Mouse (Mus musculus) cerebellum, adult 18-20 months (tissue): ENCODE data around the gene Rad51b.

Source experiments
- DNase-seq, 2 experiments: peaks; one replicate each; pipeline ENCODE4 v3.0.0; 2021

Rad51b gene

DNA sequence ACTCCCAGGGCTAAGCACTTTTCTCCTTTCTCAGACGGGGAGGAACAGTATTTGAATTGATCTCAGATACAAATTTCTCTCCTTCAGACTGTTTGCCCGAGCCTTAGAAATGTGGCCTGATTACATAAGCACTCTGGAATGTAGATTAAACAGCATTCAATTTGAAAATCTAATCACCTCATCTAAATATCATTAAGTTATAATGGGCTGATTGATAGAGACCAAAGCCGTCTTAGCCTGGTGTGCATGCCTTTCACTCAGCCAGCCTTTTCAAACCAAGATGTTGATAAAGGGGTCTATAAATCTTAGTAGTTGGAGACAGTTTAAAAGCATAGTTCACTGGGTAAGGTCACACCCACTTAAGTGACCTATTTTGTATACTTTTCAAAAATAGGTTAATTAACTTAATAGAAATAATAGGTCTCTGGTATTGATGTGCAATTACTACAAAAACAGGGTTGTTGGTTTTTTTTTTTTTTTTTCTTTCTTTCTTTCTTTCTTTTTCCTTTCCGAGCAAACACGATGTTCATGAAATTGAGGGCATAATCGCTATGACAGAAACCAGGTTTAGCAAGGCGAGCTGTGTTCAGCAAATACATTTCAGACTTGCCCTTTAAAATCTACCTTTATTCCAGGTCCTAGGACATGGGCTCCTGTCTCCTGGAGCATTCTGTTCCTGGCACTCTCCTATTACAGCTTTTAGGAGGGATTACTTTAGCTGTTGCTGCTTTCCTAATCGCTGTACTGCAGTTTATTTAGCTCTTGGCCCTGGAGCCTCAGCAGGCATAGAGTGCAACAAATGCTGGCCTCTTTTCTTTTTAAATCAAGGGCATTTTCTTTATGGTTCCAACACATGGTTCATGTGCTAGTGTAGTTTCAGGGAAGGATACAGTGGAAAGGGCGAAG is 238.7 kb downstream of the Rad51b start:
- DNase-seq, result no peak

DNA sequence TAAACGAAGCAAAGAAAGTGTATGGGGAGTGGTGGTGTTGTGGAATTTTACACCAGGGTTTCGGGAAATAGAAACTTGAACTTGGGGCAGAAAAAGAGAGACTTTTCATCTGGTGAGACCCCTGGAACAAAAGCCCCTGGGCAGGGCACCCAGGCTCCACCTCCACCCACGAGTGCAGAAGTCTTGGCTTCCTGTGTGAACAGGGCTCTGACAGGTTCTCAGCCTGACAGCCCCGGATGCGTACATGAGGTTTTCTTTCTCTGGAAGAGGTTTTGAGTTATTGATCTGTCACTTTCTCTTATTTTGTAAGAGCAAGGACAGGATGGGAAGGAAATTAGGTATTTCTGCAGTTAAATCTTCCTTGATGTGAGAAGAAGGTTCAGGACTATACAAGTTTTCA is 243.1 kb downstream of the Rad51b start:
- no peak for DNase-seq

DNA sequence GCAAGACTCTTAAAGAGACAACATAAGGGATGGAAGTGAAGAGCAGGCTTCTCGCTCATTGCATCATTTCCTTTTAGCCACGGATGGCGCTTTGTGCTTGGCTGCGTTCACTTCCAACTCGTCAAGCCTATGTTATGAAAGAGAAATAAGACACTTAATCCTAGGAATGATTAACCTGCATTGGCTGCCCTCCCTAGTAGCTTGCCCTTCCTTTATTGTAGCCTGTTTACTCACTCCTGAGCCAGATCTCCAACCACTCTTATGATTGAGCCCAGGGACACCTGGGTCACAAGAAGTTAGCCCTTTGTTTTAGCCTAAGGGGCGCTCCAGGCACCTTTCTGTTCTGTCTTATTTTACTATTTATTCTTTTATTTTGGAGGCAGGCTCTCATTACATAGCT is 244.5 kb downstream of the Rad51b start:
- DNase-seq, result no peak

DNA sequence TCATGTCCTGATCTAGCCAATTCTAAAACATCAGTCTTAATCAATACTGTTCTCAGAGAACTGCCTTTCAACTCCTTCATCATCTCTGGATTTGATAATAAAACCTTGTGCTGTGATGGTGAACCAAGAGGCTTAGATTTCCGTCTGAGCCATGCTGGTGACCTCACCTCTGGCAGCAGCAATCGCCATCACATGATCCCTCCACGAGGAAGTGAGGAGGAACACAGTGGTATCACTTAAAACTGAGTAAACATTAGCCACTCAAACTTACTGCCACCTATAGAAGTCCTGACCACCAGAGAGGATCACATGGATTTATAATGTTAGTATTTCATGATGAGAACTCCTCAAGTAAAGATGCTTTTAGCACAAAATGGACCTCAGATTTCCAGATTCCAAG is 248.0 kb downstream of the Rad51b start:
- DNase-seq, result no peak

DNA sequence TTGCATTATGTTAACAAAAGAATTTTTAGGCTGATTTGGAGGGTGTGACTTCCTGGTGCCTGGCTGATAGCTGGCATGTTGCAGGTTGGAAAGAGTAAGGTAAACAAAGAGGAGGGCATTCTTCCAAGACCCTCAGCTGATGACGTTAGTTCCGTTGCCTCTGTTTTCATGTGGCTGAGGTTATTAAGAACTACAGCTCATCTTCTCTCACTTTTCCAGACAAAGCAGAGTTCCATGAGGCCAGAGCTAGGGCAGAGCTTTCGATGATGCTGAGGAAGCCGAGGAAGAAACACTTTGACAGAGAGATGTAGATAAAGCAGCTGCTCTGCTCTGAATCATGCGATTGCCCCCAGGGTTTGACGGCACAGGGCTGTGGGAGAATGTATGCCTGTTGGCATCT is 250.5 kb downstream of the Rad51b start:
- DNase-seq, result no peak

DNA sequence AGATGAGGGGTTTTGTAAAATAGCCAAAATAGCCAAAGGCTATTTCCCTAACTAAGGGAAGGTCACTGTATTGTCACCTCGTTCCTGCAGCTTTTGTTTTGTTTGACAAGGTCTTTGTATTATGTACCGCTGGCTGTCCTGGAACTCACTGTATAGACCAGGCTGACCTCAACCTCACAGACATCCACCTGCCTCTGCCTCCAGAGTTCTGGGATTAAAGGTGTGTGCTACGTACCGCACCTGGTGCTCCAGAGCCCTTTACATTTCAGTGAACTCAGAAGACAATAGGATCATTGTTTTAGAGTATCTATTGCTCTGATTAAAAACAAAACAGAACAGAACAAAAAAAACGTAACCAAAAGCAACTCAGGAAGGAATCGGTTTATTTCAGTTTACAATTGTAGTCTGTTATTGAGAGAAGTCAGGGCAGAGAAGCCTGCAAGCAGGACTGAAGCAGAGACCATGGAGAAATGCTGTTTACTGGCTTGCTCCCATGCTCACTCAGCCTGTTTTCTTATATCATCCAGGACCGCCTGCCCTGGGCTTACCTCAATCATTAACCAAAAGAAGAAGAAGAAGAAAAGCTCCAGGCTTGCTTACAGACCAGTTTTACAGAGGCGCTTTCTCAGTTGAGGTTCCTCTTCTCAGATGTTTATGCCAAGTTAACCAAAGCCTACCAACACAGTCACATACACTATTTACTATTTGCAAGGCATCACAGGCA is 251.7 kb downstream of the Rad51b start:
- DNase-seq, result no peak

DNA sequence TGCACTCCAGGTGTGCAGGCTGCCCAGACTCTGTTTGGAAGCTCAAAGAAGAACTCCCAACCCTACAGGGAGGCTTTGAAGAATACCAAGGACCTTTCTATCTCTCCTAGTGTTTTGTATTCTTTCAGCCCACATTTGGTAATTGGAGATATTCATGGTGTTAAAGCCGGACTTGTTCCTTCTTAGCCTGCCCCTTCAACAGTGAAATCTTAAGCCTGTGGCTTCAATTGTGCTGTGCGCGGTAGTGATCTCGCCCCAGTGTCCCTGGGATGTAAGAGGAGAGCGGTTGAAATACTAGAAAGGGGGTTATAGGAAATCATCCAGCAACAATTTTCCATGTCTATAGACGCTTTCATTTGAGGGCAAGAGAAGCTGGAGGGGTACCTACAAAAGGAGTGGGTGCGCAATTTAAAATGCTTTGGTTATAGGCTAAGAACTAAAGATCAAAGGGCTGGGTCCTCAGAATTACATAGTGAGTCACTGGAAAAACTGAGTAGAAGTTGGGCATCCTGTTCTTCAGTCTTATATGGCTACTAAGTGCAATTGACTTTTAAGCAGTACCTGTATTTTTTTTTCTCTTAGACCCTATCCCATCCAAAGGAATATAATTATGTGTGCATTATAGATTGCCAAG is 253.1 kb downstream of the Rad51b start:
- DNase-seq, result no peak

DNA sequence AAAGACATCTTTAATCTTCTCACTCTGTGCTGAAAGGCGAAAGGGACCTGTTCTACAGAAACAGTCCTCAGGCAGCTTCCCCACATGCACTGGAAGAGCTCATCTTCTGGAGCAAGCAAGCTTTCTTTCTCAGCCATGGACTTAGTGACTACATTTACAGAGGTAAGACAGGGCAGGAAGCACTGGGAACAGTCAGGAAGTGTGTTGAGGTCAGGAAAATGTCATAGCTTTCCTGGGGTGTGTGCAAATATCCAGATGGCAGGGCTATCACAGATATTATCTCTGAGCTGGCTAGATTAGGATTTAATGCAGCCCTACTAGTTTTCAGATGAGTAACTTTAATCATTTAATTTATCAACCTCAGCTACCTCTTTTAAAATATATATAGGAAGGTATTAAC is 254.2 kb downstream of the Rad51b start:
- no peak for DNase-seq

DNA sequence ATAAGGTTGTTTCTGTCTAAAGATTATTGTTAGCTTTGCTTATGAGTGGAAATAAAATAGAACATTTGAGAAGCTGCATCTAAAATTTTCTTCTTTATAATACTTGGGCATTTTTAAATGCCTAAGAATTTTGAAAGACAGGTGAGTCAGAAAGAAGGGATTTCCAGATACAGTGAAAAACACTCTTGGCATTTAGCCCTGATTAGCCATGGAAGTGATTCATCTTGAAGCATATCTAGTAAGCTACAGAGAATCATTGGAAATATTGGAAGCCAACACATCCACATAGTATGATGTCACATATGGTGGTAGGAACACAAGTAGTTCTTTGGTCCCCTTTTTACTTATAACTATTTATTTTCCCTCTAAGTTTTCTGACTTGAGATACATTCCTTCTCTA is 256.0 kb downstream of the Rad51b start:
- no peak for DNase-seq

DNA sequence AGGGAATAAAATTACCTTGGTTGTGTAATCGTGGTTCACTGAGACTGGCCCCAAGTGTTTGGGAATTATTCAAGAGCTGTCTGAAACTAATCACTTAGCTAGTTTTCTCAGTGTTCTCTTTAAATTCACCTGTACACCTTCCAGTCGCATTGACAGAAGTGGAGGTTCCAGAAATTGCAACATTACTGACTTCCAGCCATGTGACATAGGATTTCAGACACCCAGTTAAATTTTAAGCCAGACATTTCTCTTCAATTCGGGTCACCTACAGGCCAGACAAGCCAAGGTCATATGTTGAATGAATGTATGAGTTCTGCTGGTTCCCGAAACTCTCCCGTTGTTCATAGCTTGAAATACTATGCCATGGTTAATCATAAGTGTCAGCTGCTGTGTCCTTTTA is 260.8 kb downstream of the Rad51b start:
- DNase-seq, result no peak

DNA sequence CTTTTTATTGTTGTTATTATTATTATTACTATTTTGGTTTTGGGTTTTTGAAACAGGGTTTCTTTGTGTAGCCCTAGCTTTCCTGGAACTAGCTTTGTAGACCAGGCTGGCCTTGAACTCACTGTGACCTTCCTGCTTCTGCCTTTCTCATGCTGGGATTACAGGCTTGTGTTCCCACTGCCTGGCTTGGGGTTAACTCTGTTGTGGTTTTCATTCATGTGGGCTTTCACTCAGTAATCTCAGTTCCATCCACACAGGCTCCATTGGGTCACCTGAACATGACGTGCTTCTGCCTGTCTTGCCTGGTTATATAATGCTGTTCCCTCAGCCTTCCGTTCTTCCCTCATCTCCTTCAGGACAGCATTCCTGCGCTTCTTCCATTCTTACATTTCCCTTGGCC is 261.6 kb downstream of the Rad51b start:
- DNase-seq, result no peak

DNA sequence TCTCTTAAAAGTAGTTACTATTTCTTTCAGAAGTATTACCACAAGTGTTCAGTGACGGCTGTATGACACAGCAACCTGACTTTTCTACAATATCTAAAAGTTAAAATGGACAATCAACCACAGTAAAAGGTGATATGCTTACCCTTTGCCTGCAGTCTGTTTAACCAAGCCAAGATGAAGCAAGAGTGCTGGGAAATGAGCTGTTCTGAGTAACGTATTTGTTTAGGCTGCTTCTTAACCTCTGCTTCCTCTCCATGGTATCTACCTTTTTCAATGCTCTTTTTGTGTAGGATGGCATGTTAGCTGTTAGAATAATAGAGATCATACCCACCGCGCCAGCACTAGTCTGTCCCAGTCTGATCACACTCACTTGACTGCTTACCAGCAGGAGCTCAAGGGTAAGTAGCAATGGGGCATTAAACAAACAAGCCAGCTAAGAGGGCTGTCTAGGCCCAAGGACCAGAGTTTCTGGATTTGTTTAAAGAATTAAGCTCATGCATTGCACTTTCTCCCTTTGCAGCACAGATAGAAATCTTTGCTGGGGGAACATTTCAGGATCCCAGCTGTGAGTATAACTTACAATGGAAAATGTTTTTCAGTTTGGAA is 262.4 kb downstream of the Rad51b start:
- no peak for DNase-seq

DNA sequence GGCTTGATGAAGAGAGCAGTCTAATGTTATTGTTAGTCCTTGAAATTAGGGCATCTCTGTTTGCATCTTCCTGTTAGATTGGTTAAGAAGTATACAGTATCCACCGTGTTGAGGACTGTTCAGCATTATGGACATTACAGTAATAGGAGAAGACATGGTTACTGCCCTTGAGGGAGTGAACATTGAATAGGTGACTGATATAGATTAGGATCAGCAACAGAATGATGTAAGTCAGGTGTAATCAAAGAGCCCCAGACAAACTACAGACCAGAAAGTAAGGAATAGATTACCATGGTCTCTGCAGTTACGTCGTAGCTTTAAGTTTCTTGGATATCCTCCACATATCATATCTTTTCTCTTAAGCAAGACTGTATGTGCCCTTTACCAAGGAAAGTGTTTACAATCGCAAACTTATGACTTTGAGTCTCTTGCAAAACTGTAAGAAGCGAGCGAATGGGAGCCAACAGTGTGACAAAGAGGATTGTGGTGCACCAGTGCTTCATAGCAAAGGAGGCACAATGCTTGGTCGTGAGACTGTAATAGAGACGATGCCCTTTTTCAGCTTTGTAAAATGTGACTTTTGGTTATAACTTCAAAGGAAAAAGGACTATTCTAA is 263.1 kb downstream of the Rad51b start:
- DNase-seq, result no peak

DNA sequence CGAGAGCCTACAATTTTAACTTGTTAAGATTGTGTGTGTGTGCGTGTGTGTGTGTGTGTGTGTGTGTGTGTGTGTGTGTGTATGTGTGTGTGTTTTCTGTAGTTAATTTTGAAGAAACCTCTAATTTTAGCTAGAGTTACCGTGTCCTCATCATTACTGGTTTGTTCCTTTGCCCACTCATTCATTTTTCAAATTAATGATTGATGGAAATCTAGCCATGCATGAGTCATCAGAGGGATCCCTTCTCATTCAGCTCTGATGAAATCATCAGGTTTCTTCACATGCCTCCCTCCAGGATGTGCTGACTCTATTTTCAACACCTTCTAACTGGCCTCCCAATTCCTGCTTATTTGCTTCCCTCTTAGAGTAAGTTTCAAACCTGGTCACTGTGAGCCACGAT is 263.8 kb downstream of the Rad51b start:
- no peak for DNase-seq

DNA sequence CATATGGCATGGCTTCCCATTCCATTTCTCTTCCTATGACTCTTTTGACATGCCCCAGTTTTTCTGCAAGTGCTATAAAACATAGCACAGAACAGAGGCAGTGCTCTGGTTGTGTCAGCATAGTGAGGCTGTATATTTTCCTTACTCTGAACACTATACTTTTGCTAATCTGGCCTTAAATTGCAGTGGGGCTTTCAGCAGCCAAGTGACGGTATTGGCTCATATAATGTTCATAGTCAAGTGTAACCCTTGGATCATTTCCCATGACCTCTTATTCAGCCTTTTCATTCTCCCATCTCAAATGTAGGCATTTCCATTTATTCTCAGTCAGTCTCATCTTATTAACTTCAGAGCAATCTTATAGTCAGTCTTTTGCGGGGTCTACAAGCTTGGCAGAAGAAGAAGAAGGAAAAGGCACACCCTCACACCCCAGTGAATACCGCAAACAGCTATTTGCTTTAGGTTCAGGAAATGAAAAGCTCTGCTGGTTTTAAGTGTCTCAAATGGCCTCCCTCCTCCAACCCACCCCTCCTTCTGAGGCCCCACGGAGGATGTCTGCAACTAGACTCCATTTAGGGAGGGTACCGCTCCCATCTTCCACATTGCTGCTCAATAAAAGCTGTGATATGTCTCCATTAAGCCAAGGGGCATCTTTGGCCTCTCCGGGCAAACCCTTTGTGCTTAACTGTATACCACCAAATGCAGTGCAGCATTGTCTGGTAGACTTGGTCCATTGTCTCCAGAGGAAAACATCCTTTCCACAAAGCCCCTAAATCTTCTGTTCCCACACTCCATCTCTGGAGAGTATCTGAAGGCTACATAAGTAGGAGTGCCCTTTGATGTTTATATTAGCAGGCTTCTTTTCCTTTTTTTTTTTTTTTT is 277.3 kb downstream of the Rad51b start:
- DNase-seq, result no peak

DNA sequence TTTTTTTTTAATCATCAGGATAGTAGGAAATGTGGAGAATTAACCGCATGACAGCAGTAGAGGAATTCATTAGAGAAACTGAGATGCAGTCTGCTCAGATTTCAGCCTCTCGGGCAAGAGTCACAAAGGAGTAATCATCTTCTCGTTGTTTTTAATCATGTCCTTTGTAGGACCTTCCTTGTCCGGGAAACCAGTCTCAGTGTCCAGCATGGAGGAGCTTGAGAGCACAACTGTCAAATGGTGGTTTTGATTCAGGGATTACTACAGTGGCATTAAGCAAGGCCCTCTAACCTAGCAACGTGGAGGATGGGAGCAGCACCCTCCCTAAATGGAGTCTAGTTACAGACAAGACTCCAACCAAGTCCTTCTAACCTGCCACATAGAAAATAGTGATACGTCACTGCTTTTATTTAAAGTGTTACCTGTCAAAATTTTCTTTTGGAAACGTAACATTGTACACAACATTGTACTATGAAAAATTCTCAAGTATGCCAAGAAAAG is 278.0 kb downstream of the Rad51b start:
- DNase-seq, result no peak

DNA sequence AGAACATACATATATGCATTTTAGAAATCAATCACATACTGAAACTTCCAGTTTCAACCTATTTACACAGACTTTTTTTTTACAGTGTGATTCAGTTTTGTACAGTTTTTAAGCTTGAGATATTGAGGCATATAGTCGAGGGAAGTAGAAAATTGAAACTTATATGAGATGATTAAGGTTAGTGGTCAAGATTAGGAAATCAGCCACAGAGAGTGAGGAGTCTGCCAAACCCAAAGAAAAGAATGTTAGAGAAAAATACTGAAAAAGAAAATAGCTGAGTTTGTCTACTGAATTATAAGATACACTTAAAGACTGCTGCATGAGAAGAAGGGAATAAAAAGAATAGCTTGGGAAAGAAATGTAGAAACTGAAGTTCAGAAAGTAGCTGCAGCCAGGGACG is 280.4 kb downstream of the Rad51b start:
- DNase-seq, result no peak

DNA sequence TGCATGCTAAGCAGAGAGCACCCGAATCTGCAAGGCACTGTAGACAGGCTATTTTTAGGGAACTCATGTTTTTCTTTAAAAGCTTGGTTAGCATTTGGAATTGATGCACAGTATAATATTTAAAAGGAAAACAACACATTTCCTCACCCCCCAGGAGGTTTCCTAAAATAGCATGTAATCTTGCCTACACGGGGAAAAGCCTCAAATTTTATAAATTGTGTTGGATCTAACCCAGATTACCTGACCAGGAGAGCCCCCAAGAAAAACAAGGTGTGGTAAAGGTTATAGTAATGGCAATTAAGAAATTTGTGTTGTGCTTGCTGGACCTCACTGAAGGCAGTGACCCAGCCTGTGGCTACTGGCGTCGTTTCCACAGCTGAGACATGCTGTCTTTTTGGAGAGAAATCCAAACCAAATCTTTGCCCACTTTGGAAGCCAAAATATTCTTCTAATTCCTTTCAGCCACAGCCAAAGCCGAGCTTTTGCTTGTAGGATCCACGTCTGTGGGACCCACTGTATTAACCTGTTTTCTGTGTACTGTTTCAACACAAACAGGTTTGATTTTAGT is 282.0 kb downstream of the Rad51b start:
- DNase-seq, result no peak

DNA sequence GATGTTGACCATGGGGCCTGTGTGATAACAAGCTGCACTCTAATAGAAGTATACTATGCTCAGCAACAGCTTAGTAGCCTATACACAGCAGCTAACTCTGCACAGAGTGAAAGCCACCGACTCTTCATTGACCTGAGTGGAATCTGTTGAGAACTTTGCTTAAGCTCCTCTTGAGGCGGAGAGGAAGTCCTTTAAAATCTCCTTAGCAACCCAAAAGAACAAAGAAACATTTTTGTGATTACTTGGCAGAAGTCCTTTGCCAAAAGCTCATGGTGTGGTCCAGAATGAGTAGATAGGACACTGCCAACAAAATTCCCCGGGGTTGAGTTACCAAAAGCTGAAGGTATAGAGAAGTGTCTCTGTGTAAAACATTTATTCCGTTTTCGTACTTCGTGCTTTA is 282.8 kb downstream of the Rad51b start:
- no peak for DNase-seq

DNA sequence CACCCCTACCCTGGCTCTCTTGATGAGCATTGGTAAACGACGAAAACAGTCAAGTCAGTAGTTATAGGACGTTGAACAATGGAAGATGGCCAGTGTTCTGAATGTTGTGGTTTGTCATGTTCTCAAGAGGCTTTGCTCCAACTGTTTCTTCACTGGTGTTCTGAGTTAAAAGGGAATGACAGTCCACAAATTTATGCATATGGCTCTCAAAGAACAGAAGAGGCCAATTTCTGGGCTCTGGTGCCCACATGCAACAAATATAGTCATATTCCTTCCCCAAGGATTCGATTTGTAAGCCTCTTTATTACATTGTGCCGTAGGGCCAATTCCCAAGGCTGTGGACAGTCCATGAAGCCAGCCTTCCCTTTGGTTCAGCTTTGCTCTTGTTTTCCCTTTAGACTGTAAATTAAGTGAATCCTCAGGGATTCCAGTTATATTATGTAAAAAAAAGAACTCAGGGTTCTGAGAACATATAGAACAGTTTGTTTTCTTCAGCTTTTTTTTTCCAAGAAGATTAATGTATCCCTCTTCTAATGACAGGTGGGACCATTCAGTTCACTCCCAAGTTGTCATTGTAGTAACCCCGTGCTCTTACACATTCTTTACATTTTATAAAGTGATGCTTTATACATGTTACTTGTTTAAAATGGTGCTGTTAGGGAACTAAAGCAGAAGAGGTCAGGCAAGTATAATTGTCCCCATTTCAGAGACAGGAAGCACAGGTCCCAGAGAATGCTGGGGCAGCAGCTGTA is 287.6 kb downstream of the Rad51b start:
- no peak for DNase-seq

DNA sequence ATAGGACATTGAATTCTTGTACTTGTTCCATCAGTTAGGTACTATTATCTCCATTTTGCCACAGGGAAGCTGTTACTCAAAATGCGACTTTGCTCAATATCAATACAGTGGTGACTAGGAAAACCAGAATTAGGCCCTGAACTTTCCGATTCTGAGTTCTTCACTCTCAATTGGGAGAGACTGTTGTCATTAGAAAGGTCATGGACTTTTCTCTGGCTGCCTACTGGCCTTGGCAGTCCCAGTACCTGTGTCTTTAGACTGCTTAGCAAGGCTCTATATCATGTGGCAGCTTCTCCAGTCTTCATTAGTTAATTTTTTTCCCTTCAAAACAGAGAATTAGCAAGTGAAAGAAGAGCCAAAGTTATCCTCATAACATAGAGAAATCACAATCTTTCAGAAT is 288.3 kb downstream of the Rad51b start:
- DNase-seq, result no peak
